Mouse (Mus musculus) forebrain, embryonic 14.5 days (tissue): Measurements from ENCODE around the gene Psap. TPM values are rescaled to one million over a fixed set of nuclear protein-coding genes. Genes with fewer than 3 reads are reported as not detected.
A peak's percentile ranks its signal among the peaks of the same experiment; 100 is the strongest.

Source experiments
- ATAC-seq: fragments of 200-750 bp; cut with Nextera tagmentation; 2 replicates; pipeline ENCODE4 v1.8.0; 2017; ENCODE audit warnings: mild to moderate bottlenecking, moderate library complexity
- DNase-seq: peaks from one replicate; pipeline ENCODE4 v3.0.0-alpha.2; 2015; ENCODE audit warnings: low spot score
- H3K27ac ChIP-seq: fragments of 300-500 bp; sonication (generic); 2 replicates; pipeline ENCODE4 v1.5.1; 2014; ENCODE audit warnings: low read depth, mild to moderate bottlenecking, control low read depth, low read length, moderate library complexity
- H3K27me3 ChIP-seq: fragments of 300-500 bp; sonication (generic); replicated peaks from 2 replicates; pipeline ENCODE4 v1.6.1; 2014; ENCODE audit warnings: low read length, control low read depth, mixed read lengths; ENCODE audit not compliant: control insufficient read depth, insufficient read depth
- H3K36me3 ChIP-seq: fragments of 300-500 bp; sonication (generic); 2 replicates; pipeline ENCODE4 v1.6.1; 2014; ENCODE audit warnings: low read length, control low read depth; ENCODE audit not compliant: control insufficient read depth, insufficient read depth
- H3K4me1 ChIP-seq: fragments of 300-500 bp; sonication (generic); 2 replicates; pipeline ENCODE4 v1.6.1; 2014; ENCODE audit warnings: antibody characterized with exemption, low read length, control low read depth; ENCODE audit not compliant: control insufficient read depth, insufficient read depth
- H3K4me2 ChIP-seq: fragments of 300-500 bp; sonication (generic); 2 replicates; pipeline ENCODE4 v1.6.1; 2014; ENCODE audit warnings: mild to moderate bottlenecking, control low read depth, low read length
- H3K4me3 ChIP-seq: fragments of 300-500 bp; sonication (generic); 2 replicates; pipeline ENCODE4 v1.5.1; 2014; ENCODE audit warnings: low read depth, low read length, control low read depth
- H3K9ac ChIP-seq: fragments of 300-500 bp; sonication (generic); 2 replicates; pipeline ENCODE4 v1.6.1; 2014; ENCODE audit warnings: mild to moderate bottlenecking, low read length, control low read depth, moderate library complexity
- H3K9me3 ChIP-seq: fragments of 300-500 bp; sonication (generic); replicated peaks from 2 replicates; pipeline ENCODE4 v1.6.1; 2016; ENCODE audit warnings: low read length, control low read depth, mixed read lengths; ENCODE audit not compliant: control insufficient read depth
- WGBS: fragments of 180-500 bp; shearing (Covaris S2); extraction: QIAGEN DNeasy Blood & Tissue Kit; methylation state at CpG from one replicate; pipeline ENCODE4 v1.1.7; 2014; 5-methylcytosine and 5-hydroxymethylcytosine counted together
- polyA plus RNA-seq: library from polyadenylated mRNA; unstranded; fragments of >200 nt; fragmentation: Nextera tagmentation; extraction: Ambion mirVana; gene quantifications from 2 replicates; pipeline ENCODE4 v1.2.1, GENCODE M21; 2014

The Psap gene
- polyA plus RNA-seq, 1 experiment from 2014 or later: 164 TPM

- no peak for ATAC-seq
- H3K4me1 ChIP-seq: peaks cover 15% of the 10 kb centered on the region
- 22% methylated on average over 3 of the region's 3 CpGs for WGBS
- no peaks in the 10 kb centered on the region for H3K9me3 ChIP-seq
- no peaks in the 10 kb centered on the region for H3K36me3 ChIP-seq
- no peak overlapping the region for H3K4me2 ChIP-seq
- no peak overlapping the region for H3K4me3 ChIP-seq
- H3K27ac ChIP-seq: no peak overlapping the region
- peaks cover 9% of the 10 kb centered on the region for H3K27me3 ChIP-seq
- no peak overlapping the region for H3K9ac ChIP-seq
- no peak for DNase-seq
Observed at GRCm38 (mm10) chr10:60351248-60351647, 73.8 kb downstream of the Psap start.

GRCm38 (mm10) chr10:60351761-60352455 lies 74.5 kb downstream of the Psap start:
- peak; percentile 21 for DNase-seq
- 46% methylated on average over 7 of the region's 7 CpGs for WGBS

More at GRCm38 (mm10) chr10:60351761-60352455, 74.5 kb downstream of the Psap start:
- no peak overlapping the region for H3K27ac ChIP-seq
- H3K9me3 ChIP-seq: no peaks in the 10 kb centered on the region
- H3K4me2 ChIP-seq: no peak overlapping the region
- H3K4me1 ChIP-seq: peaks cover 10% of the 10 kb centered on the region
- H3K9ac ChIP-seq: no peak overlapping the region
- peaks cover 3% of the 10 kb centered on the region for H3K27me3 ChIP-seq
- no peaks in the 10 kb centered on the region for H3K36me3 ChIP-seq
- no peak for ATAC-seq
- H3K4me3 ChIP-seq: no peak overlapping the region

Other genes starting within 250 kb of the Psap start
- 23.5 and 36.1 TPM in 2 replicates for gene Spock2, start 171.4 kb upstream of the Psap start, polyA plus RNA-seq
- gene Chst3, start 58.4 kb upstream of the Psap start, polyA plus RNA-seq: 0.52 and 0.70 TPM in 2 replicates
- gene Vsir, start 69.2 kb downstream of the Psap start, polyA plus RNA-seq: 2.1 and 2.3 TPM in 2 replicates
- 5.8 and 6.9 TPM in 2 replicates for gene Gm17455, start 122.1 kb downstream of the Psap start, polyA plus RNA-seq